Comparison of ENCODE assay signal across 13 mouse cellular contexts in genomic region chr1:155070561-155071286, GRCm38 (mm10). TPM values are rescaled to one million over a fixed set of nuclear protein-coding genes. Genes with fewer than 3 reads are reported as not detected.
DNase-seq lines count a peak whose midpoint lies in the region; ATAC-seq and TF ChIP-seq lines count a peak whose summit lies in the region.
"Had no signal": no experiment of that assay in that cellular context is flagged by ENCODE, and none has a peak within 500 bp of the region (broad histone marks: within the 10 kb centered on the region; RNA-seq: fewer than 3 reads in every experiment).

No protein-coding gene starts in this region.

- intact Hi-C loops in heart, postnatal 36 days (cut with DNase I), result no loop called here

- peaks cover 8% of the 10 kb centered on the region for H3K4me1 ChIP-seq in heart, embryonic 16.5 days (ENCODE audit: control insufficient read depth, insufficient read depth, low read length)
- peaks cover 29% of the 10 kb centered on the region; the same call in 1 of the 2 replicates for H3K4me1 ChIP-seq in spleen, adult 2 months (ENCODE audit: control insufficient read depth, insufficient read depth, insufficient read length)
- peaks cover 49% of the 10 kb centered on the region for H3K4me1 ChIP-seq in limb, embryonic 10.5 days

- no peak for TF ChIP-seq CTCF in spleen, adult 2 months (IDR thresholded peaks at IDR 0.05; ENCODE audit: extremely low read depth, insufficient read depth, insufficient read length, insufficient replicate concordance)

- H3K9me3 ChIP-seq in heart, embryonic 16.5 days (replicated peaks; ENCODE audit: control insufficient read depth, low read length), result no peaks in the 10 kb centered on the region
- no peaks in the 10 kb centered on the region for H3K9me3 ChIP-seq in limb, embryonic 10.5 days (replicated peaks)
- H3K9me3 ChIP-seq: embryonic facial prominence, embryonic 12.5 days had no signal

- no peak overlapping the region for H3K4me2 ChIP-seq in heart, embryonic 16.5 days (ENCODE audit: low read depth, low read length)
- H3K4me2 ChIP-seq: embryonic facial prominence, embryonic 12.5 days had no signal

- H3K4me3 ChIP-seq in heart, embryonic 16.5 days (ENCODE audit: low read length), result no peak overlapping the region
- H3K4me3 ChIP-seq in spleen, adult 2 months (ENCODE audit: extremely low read depth, insufficient read depth, insufficient read length), result no peak overlapping the region
- no peak overlapping the region for H3K4me3 ChIP-seq in limb, embryonic 10.5 days
- H3K4me3 ChIP-seq: embryonic facial prominence, embryonic 12.5 days had no signal

- no peak for TF ChIP-seq POLR2A in spleen, adult 2 months (IDR thresholded peaks at IDR 0.05; ENCODE audit: low read depth, low read length)

- no peaks in the 10 kb centered on the region for H3K36me3 ChIP-seq in heart, embryonic 16.5 days (ENCODE audit: control insufficient read depth, insufficient read depth)
- no peaks in the 10 kb centered on the region for H3K36me3 ChIP-seq in spleen, adult 2 months (ENCODE audit: control insufficient read depth, insufficient read depth, low read length)
- H3K36me3 ChIP-seq in limb, embryonic 10.5 days, result no peaks in the 10 kb centered on the region
- H3K36me3 ChIP-seq: embryonic facial prominence, embryonic 12.5 days had no signal

- H3K27me3 ChIP-seq in heart, embryonic 16.5 days (ENCODE audit: control insufficient read depth, insufficient read depth, low read length), result no peaks in the 10 kb centered on the region
- no peaks in the 10 kb centered on the region for H3K27me3 ChIP-seq in spleen, adult 2 months (ENCODE audit: control insufficient read depth, insufficient read depth, low read length)
- peaks cover 37% of the 10 kb centered on the region for H3K27me3 ChIP-seq in limb, embryonic 10.5 days (ENCODE audit: low read depth, poor library complexity, severe bottlenecking)
- H3K27me3 ChIP-seq: embryonic facial prominence, embryonic 12.5 days had no signal

- 77% methylated on average over 5 of the region's 5 CpGs for WGBS in heart, embryonic 16.5 days
- 55% methylated on average over 5 of the region's 5 CpGs for WGBS in spleen, adult 2 months
- 50% methylated on average over 5 of the region's 5 CpGs for WGBS in limb, embryonic 10.5 days

- no peak overlapping the region for H3K9ac ChIP-seq in heart, embryonic 16.5 days (ENCODE audit: low read length)
- H3K9ac ChIP-seq: embryonic facial prominence, embryonic 12.5 days had no signal

- no peak overlapping the region for H3K27ac ChIP-seq in heart, embryonic 16.5 days (ENCODE audit: low read length)
- peak overlapping the region; percentile 71 for H3K27ac ChIP-seq in spleen, adult 2 months (ENCODE audit: insufficient read depth, low read length)
- H3K27ac ChIP-seq in limb, embryonic 10.5 days, result 0 out of 2 replicates have a peak overlapping the region, but pooled peaks have one; percentile 44
- H3K27ac ChIP-seq: embryonic facial prominence, embryonic 12.5 days had no signal

- ATAC-seq in heart, embryonic 16.5 days (replicated peaks; ENCODE audit: extremely low read depth, insufficient read depth, low FRiP score), result 0 out of 2 replicates have a peak, but pooled peaks have one; percentile 15

- DNase-seq in heart, postnatal 36 days, result no peak
- no peak for DNase-seq in spleen, adult 2 months (ENCODE audit: low read depth in 1 of 2, low spot score in 2 of 2)
- DNase-seq in spleen, adult 12 weeks (ENCODE audit: low spot score), result no peak
- DNase-seq in limb, embryonic 10.5 days (ENCODE audit: low spot score), result no peak
- DNase-seq in yolk sac, embryonic 10.5 days (ENCODE audit: low spot score), result no peak
- no peak for DNase-seq in thymus, postnatal 36 days
- no peak for DNase-seq in frontal cortex, postnatal 14 days (ENCODE audit: low spot score in 2 of 2)
- DNase-seq: adrenal gland, postnatal 36 days; cerebellum, adult 2 months; kidney, postnatal 4 days; thymus, adult 18-20 months had no signal

RNA-seq across cellular contexts. Expression of gene Ier5, which starts 28.7 kb away (rescaled TPM):
- 3.6 and 3.9 TPM in 2 replicates for polyA plus RNA-seq in heart, embryonic 16.5 days (2015; fragmentation: Nextera tagmentation; extraction: Ambion mirVana)
- 10 to 100 TPM; 13.2 to 15.5 TPM for total RNA-seq in heart, postnatal 36 days (2021)
- 47.7 and 82.0 TPM in 2 replicates for polyA plus RNA-seq in spleen, adult 2 months (2012; rRNA removed)
- polyA plus RNA-seq in limb, embryonic 10.5 days (2016; fragmentation: Nextera tagmentation; extraction: Ambion mirVana), result 4.5 and 6.9 TPM in 2 replicates
